Mouse (Mus musculus): ENCODE results near the gene Tk2. TPM values are rescaled to one million over a fixed set of nuclear protein-coding genes. Genes with fewer than 3 reads are reported as not detected.
A peak's percentile ranks its signal among the peaks of the same experiment; 100 is the strongest.

Tk2 gene
- polyA plus RNA-seq, 1 experiment from 2014 or later = 16.8 TPM

- no peak for ATAC-seq
- H3K4me2 ChIP-seq (replicated peaks; ENCODE audit: low read depth, low read length) = no peak overlapping the region
- H3K9me3 ChIP-seq (ENCODE audit: low read length) = no peaks in the 10 kb centered on the region
- no peaks in the 10 kb centered on the region for H3K4me1 ChIP-seq (ENCODE audit: insufficient read depth, low read depth, low read length)
- no peak for TF ChIP-seq EP300 (IDR thresholded peaks at IDR 0.05)
- no peak for TF ChIP-seq CTCF (IDR thresholded peaks at IDR 0.05)
- 90% methylated on average over 4 of the region's 4 CpGs for WGBS
- no peak for DNase-seq (ENCODE audit: low spot score)
- no peak overlapping the region for H3K27ac ChIP-seq (ENCODE audit: low read length)
- H3K9ac ChIP-seq (replicated peaks; ENCODE audit: low read depth) = no peak overlapping the region
- H3K4me3 ChIP-seq (ENCODE audit: low read depth, low read length) = no peak overlapping the region
- H3K36me3 ChIP-seq (ENCODE audit: insufficient read depth, low read length) = peaks cover 37% of the 10 kb centered on the region; the same call in 1 of the 2 replicates
- H3K27me3 ChIP-seq (replicated peaks; ENCODE audit: insufficient read depth, low read length) = no peaks in the 10 kb centered on the region
Observed at GRCm38 (mm10) chr8:104232039-104232438, 16.3 kb downstream of the Tk2 start.

GRCm38 (mm10) chr8:104230377-104230776, 18.0 kb downstream of the Tk2 start:
- Histone ChIP-seq H3K27ac (ENCODE audit: low read length) (no peak overlapping the region), H3K36me3 (ENCODE audit: insufficient read depth, low read length) (peaks cover 36% of the 10 kb centered on the region; the same call in 1 of the 2 replicates), H3K4me1 (ENCODE audit: insufficient read depth, low read depth, low read length) (no peaks in the 10 kb centered on the region), H3K9ac (replicated peaks; ENCODE audit: low read depth) (no peak overlapping the region), H3K27me3 (replicated peaks; ENCODE audit: insufficient read depth, low read length) (no peaks in the 10 kb centered on the region), H3K9me3 (ENCODE audit: low read length) (no peaks in the 10 kb centered on the region), H3K4me2 (replicated peaks; ENCODE audit: low read depth, low read length) (no peak overlapping the region), H3K4me3 (ENCODE audit: low read depth, low read length) (no peak overlapping the region)
- TF ChIP-seq CTCF (IDR thresholded peaks at IDR 0.05) (no peak), EP300 (IDR thresholded peaks at IDR 0.05) (no peak)
- DNase-seq (ENCODE audit: low spot score) (no peak), ATAC-seq (no peak)
- WGBS = 93% methylated on average over 9 of the region's 9 CpGs

DNA sequence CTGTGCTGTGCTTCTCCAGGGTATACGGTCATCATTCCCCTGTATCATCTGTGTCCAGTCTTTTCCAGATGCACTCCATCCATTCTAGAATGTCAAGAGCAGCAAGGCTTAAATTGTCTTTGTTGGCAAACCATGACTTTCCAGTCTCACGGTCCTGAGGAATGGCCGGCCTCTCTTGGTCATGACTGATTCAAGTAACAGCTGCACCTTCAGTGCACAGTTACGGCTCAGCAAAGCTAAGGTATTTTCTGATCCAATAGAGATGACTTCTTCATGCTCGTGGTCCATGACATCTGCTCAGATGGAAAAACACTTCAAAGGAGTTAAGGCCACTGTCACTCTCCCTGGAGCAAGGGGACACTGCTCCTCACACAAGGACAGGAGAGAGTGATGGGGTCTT, 21.3 kb downstream of the Tk2 start:
- Histone ChIP-seq H3K27ac (ENCODE audit: low read length) (no peak overlapping the region), H3K4me2 (replicated peaks; ENCODE audit: low read depth, low read length) (no peak overlapping the region), H3K4me3 (ENCODE audit: low read depth, low read length) (no peak overlapping the region), H3K36me3 (ENCODE audit: insufficient read depth, low read length) (peaks cover 27% of the 10 kb centered on the region; the same call in 1 of the 2 replicates), H3K4me1 (ENCODE audit: insufficient read depth, low read depth, low read length) (no peaks in the 10 kb centered on the region), H3K9ac (replicated peaks; ENCODE audit: low read depth) (no peak overlapping the region), H3K9me3 (ENCODE audit: low read length) (no peaks in the 10 kb centered on the region), H3K27me3 (replicated peaks; ENCODE audit: insufficient read depth, low read length) (no peaks in the 10 kb centered on the region)
- WGBS = 93% methylated on average over 5 of the region's 5 CpGs
- DNase-seq (ENCODE audit: low spot score) (no peak), ATAC-seq (no peak)
- TF ChIP-seq CTCF (IDR thresholded peaks at IDR 0.05) (no peak), EP300 (IDR thresholded peaks at IDR 0.05) (no peak)

GRCm38 (mm10) chr8:104219806-104220205, 28.6 kb downstream of the Tk2 start:
- no peak overlapping the region for H3K4me3 ChIP-seq (ENCODE audit: low read depth, low read length)
- no peak overlapping the region for H3K27ac ChIP-seq (ENCODE audit: low read length)
- no peak overlapping the region for H3K9ac ChIP-seq (replicated peaks; ENCODE audit: low read depth)
- H3K9me3 ChIP-seq (ENCODE audit: low read length) = no peaks in the 10 kb centered on the region
- H3K4me1 ChIP-seq (ENCODE audit: insufficient read depth, low read depth, low read length) = no peaks in the 10 kb centered on the region; the same call in 1 of the 2 replicates
- TF ChIP-seq CTCF (IDR thresholded peaks at IDR 0.05) (peak; percentile 92), EP300 (IDR thresholded peaks at IDR 0.05) (no peak)
- WGBS = 38% methylated on average over 5 of the region's 5 CpGs
- no peaks in the 10 kb centered on the region for H3K36me3 ChIP-seq (ENCODE audit: insufficient read depth, low read length)
- DNase-seq (ENCODE audit: low spot score) = peak; percentile 71
- peak; percentile 71 for ATAC-seq
- H3K4me2 ChIP-seq (replicated peaks; ENCODE audit: low read depth, low read length) = no peak overlapping the region
- H3K27me3 ChIP-seq (replicated peaks; ENCODE audit: insufficient read depth, low read length) = no peaks in the 10 kb centered on the region

DNA sequence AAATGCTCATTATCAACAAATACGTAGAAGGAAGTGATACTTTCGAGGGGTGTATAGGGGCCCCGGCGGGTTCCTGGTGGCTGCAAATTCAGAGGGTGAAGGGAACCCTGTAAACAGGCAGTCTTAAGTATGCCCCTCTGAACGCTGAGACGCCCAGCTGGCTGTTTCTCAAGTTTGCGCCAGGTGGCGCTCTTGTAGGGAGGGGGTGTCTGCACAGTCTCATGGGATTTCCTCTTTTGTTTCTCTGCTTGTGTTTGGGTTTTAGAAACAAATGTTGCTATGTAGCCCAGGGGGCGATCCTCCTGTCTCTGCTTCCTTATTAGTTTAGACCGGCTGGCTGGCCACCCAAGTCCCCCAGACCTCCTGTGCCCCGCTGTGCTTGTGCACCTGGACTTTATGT, 29.3 kb downstream of the Tk2 start:
- no peaks in the 10 kb centered on the region for H3K27me3 ChIP-seq (replicated peaks; ENCODE audit: insufficient read depth, low read length)
- no peaks in the 10 kb centered on the region; the same call in 1 of the 2 replicates for H3K4me1 ChIP-seq (ENCODE audit: insufficient read depth, low read depth, low read length)
- TF ChIP-seq CTCF (IDR thresholded peaks at IDR 0.05) = peak; percentile 75
- no peak for TF ChIP-seq EP300 (IDR thresholded peaks at IDR 0.05)
- H3K9me3 ChIP-seq (ENCODE audit: low read length) = no peaks in the 10 kb centered on the region
- H3K9ac ChIP-seq (replicated peaks; ENCODE audit: low read depth) = no peak overlapping the region
- no peak overlapping the region for H3K4me2 ChIP-seq (replicated peaks; ENCODE audit: low read depth, low read length)
- H3K4me3 ChIP-seq (ENCODE audit: low read depth, low read length) = no peak overlapping the region
- ATAC-seq (peak; percentile 54; the same call in 1 of the 2 replicates), DNase-seq (ENCODE audit: low spot score) (peak; percentile 57)
- no peak overlapping the region for H3K27ac ChIP-seq (ENCODE audit: low read length)
- WGBS = 25% methylated on average over 11 of the region's 11 CpGs
- H3K36me3 ChIP-seq (ENCODE audit: insufficient read depth, low read length) = no peaks in the 10 kb centered on the region

GRCm38 (mm10) chr8:104217601-104218000, 30.8 kb downstream of the Tk2 start:
- Histone ChIP-seq H3K9me3 (ENCODE audit: low read length) (no peaks in the 10 kb centered on the region), H3K27ac (ENCODE audit: low read length) (no peak overlapping the region), H3K36me3 (ENCODE audit: insufficient read depth, low read length) (no peaks in the 10 kb centered on the region), H3K4me2 (replicated peaks; ENCODE audit: low read depth, low read length) (no peak overlapping the region), H3K27me3 (replicated peaks; ENCODE audit: insufficient read depth, low read length) (no peaks in the 10 kb centered on the region), H3K4me3 (ENCODE audit: low read depth, low read length) (no peak overlapping the region), H3K4me1 (ENCODE audit: insufficient read depth, low read depth, low read length) (no peaks in the 10 kb centered on the region; the same call in 1 of the 2 replicates), H3K9ac (replicated peaks; ENCODE audit: low read depth) (no peak overlapping the region)
- ATAC-seq (no peak), DNase-seq (ENCODE audit: low spot score) (no peak)
- 83% methylated on average over 5 of the region's 5 CpGs for WGBS
- no peak for TF ChIP-seq EP300 (IDR thresholded peaks at IDR 0.05)
- no peak for TF ChIP-seq CTCF (IDR thresholded peaks at IDR 0.05)

GRCm38 (mm10) chr8:104205292-104205691, 43.1 kb downstream of the Tk2 start:
- Histone ChIP-seq H3K36me3 (ENCODE audit: insufficient read depth, low read length) (no peaks in the 10 kb centered on the region), H3K9ac (replicated peaks; ENCODE audit: low read depth) (no peak overlapping the region), H3K4me2 (replicated peaks; ENCODE audit: low read depth, low read length) (no peak overlapping the region), H3K27me3 (replicated peaks; ENCODE audit: insufficient read depth, low read length) (no peaks in the 10 kb centered on the region), H3K9me3 (ENCODE audit: low read length) (no peaks in the 10 kb centered on the region), H3K27ac (ENCODE audit: low read length) (no peak overlapping the region), H3K4me3 (ENCODE audit: low read depth, low read length) (no peak overlapping the region), H3K4me1 (ENCODE audit: insufficient read depth, low read depth, low read length) (no peaks in the 10 kb centered on the region)
- no peak for TF ChIP-seq CTCF (IDR thresholded peaks at IDR 0.05)
- TF ChIP-seq EP300 (IDR thresholded peaks at IDR 0.05) = no peak
- DNase-seq (ENCODE audit: low spot score) = no peak
- ATAC-seq = no peak
- WGBS = 52% methylated on average over 3 of the region's 3 CpGs
